Mouse (Mus musculus): ENCODE measurements around the gene Krt28. TPM values are rescaled to one million over a fixed set of nuclear protein-coding genes. Genes with fewer than 3 reads are reported as not detected.

Gene Krt28
- polyA plus RNA-seq, 1 experiment, result not detected

GRCm38 (mm10) chr11:99388661-99389060 lies 14.0 kb upstream of the Krt28 start:
- TF ChIP-seq GATA1 (IDR thresholded peaks at IDR 0.05; ENCODE audit: low read length), result no peak

- no peak for TF ChIP-seq GATA1 (IDR thresholded peaks at IDR 0.05; ENCODE audit: low read length)
These were observed 11.4 kb upstream of the Krt28 start for GRCm38 (mm10) chr11:99385813-99386721.

GRCm38 (mm10) chr11:99379568-99379967 lies 4.9 kb upstream of the Krt28 start:
- no peak for TF ChIP-seq GATA1 (IDR thresholded peaks at IDR 0.05; ENCODE audit: low read length)

- no peak for TF ChIP-seq GATA1 (IDR thresholded peaks at IDR 0.05; ENCODE audit: low read length)
These were observed 4.8 kb downstream of the Krt28 start for GRCm38 (mm10) chr11:99369853-99370451.

GRCm38 (mm10) chr11:99369229-99369628 lies 5.5 kb downstream of the Krt28 start:
- TF ChIP-seq GATA1 (IDR thresholded peaks at IDR 0.05; ENCODE audit: low read length), result no peak

- no peak for TF ChIP-seq GATA1 (IDR thresholded peaks at IDR 0.05; ENCODE audit: low read length)
These were observed 7.9 kb downstream of the Krt28 start for GRCm38 (mm10) chr11:99366791-99367190.

GRCm38 (mm10) chr11:99364412-99364811 lies 10.3 kb downstream of the Krt28 start:
- TF ChIP-seq GATA1 (IDR thresholded peaks at IDR 0.05; ENCODE audit: low read length), result no peak

GRCm38 (mm10) chr11:99361423-99361822 lies 13.3 kb downstream of the Krt28 start:
- no peak for TF ChIP-seq GATA1 (IDR thresholded peaks at IDR 0.05; ENCODE audit: low read length)

- TF ChIP-seq GATA1 (IDR thresholded peaks at IDR 0.05; ENCODE audit: low read length), result no peak
These were observed 23.7 kb downstream of the Krt28 start, which contains the start of gene Krt27 for GRCm38 (mm10) chr11:99351004-99351403. TSS of gene Krt27 (minus strand) at chr11:99351104.

- no peak for TF ChIP-seq GATA1 (IDR thresholded peaks at IDR 0.05; ENCODE audit: low read length)
These were observed 35.3 kb downstream of the Krt28 start for GRCm38 (mm10) chr11:99339299-99339847.

- no peak for TF ChIP-seq GATA1 (IDR thresholded peaks at IDR 0.05; ENCODE audit: low read length)
These were observed 36.8 kb downstream of the Krt28 start, which contains the start of gene Krt26 for GRCm38 (mm10) chr11:99337866-99338265. TSS of gene Krt26 (minus strand) at chr11:99337966.

- TF ChIP-seq GATA1 (IDR thresholded peaks at IDR 0.05; ENCODE audit: low read length), result no peak
These were observed 41.3 kb downstream of the Krt28 start for GRCm38 (mm10) chr11:99333426-99333825.

GRCm38 (mm10) chr11:99329655-99330054 lies 45.0 kb downstream of the Krt28 start:
- TF ChIP-seq GATA1 (IDR thresholded peaks at IDR 0.05; ENCODE audit: low read length), result no peak

GRCm38 (mm10) chr11:99322851-99323250 lies 51.9 kb downstream of the Krt28 start, which contains the start of gene Krt25:
TSS of gene Krt25 (minus strand) at chr11:99322951.
- TF ChIP-seq GATA1 (IDR thresholded peaks at IDR 0.05; ENCODE audit: low read length), result no peak

GRCm38 (mm10) chr11:99321094-99321493 lies 53.6 kb downstream of the Krt28 start:
- no peak for TF ChIP-seq GATA1 (IDR thresholded peaks at IDR 0.05; ENCODE audit: low read length)

- TF ChIP-seq GATA1 (IDR thresholded peaks at IDR 0.05; ENCODE audit: low read length), result no peak
These were observed 55.6 kb downstream of the Krt28 start for GRCm38 (mm10) chr11:99319127-99319526.
